Mouse (Mus musculus) layer of hippocampus, adult 18-20 months (tissue): Measurements from ENCODE around the gene Fbxl19. TPM values are rescaled to one million over a fixed set of nuclear protein-coding genes. Genes with fewer than 3 reads are reported as not detected.
A peak's percentile ranks its signal among the peaks of the same experiment; 100 is the strongest.

Source experiments
- DNase-seq, 2 experiments: peaks; one replicate each; pipeline ENCODE4 v3.0.0; 2022; ENCODE audit warnings: low spot score in 2 of 2
- microRNA-seq, 2 experiments: library from miRNA; unstranded; fragments of <30 nt; microRNA quantifications; one replicate each; pipeline ENCODE4 v1.2.0; 2021
- total RNA-seq, 2 experiments: library from RNA; stranded (reverse); gene quantifications; 2 replicates each; pipeline ENCODE4 v1.2.3; 2021

Fbxl19 gene
- total RNA-seq, 2 experiments from 2014 or later = 59.2 to 59.7 TPM

- peak; percentile 86 to 89 for DNase-seq
These were observed 56.2 kb downstream of the Fbxl19 start, which contains the start of gene Hsd3b7 for GRCm38 (mm10) chr7:127800435-127801009. Hsd3b7 (plus strand) TSS chr7:127800604.

GRCm38 (mm10) chr7:127801010-127801621 lies 56.8 kb downstream of the Fbxl19 start:
- DNase-seq = peak in 1 of 2 experiments; percentile 51

- DNase-seq = peak in 1 of 2 experiments; percentile 66
These were observed 58.0 kb downstream of the Fbxl19 start for GRCm38 (mm10) chr7:127802313-127802712.

- no peak for DNase-seq
These were observed 64.5 kb downstream of the Fbxl19 start for GRCm38 (mm10) chr7:127808821-127809220.

GRCm38 (mm10) chr7:127809846-127810245 lies 65.5 kb downstream of the Fbxl19 start:
- DNase-seq = no peak

- DNase-seq = no peak
These were observed 66.3 kb downstream of the Fbxl19 start for GRCm38 (mm10) chr7:127810650-127811049.

GRCm38 (mm10) chr7:127811240-127811639 lies 66.9 kb downstream of the Fbxl19 start:
- no peak for DNase-seq

GRCm38 (mm10) chr7:127812292-127812691 lies 67.9 kb downstream of the Fbxl19 start:
- DNase-seq = no peak

- no peak for DNase-seq
These were observed 69.5 kb downstream of the Fbxl19 start for GRCm38 (mm10) chr7:127813821-127814220.

GRCm38 (mm10) chr7:127814241-127814921 lies 70.0 kb downstream of the Fbxl19 start:
- DNase-seq = peak; percentile 77 to 91

GRCm38 (mm10) chr7:127815116-127815665 lies 70.8 kb downstream of the Fbxl19 start:
- DNase-seq = no peak

- peak; percentile 76 to 81 for DNase-seq
These were observed 71.8 kb downstream of the Fbxl19 start for GRCm38 (mm10) chr7:127815954-127816821.

- no peak for DNase-seq
These were observed 72.7 kb downstream of the Fbxl19 start for GRCm38 (mm10) chr7:127817053-127817452.

GRCm38 (mm10) chr7:127817776-127818175 lies 73.4 kb downstream of the Fbxl19 start:
- no peak for DNase-seq

Small RNAs within 50 kb of the gene (microRNA-seq; reads per million reads assigned to microRNA genes)
- gene Mir762 = 0 reads per million in 2 experiments

Other genes with a start within 250 kb of the Fbxl19 start
- 100 to 1,000 TPM; 103 to 108 TPM for gene Srcap, start 232.6 kb upstream of the Fbxl19 start, total RNA-seq
- gene Gm42715, start 225.0 kb upstream of the Fbxl19 start, total RNA-seq = 1 to 10 TPM; 7.6 to 9.2 TPM
- gene Tmem265, start 183.2 kb upstream of the Fbxl19 start, total RNA-seq = 1 to 10 TPM in 1 of 2 experiments, not detected in 1; 1.6 TPM
- 10 to 100 TPM; 76.7 to 80.5 TPM for gene Phkg2, start 171.2 kb upstream of the Fbxl19 start, total RNA-seq
- gene Ccdc189, start 155.9 kb upstream of the Fbxl19 start, total RNA-seq = 10 to 100 TPM in 1 of 2 experiments, 1 to 10 TPM in 1; 9.5 to 10.4 TPM
- gene Rnf40, start 155.8 kb upstream of the Fbxl19 start, total RNA-seq = 10 to 100 TPM; 67.4 to 67.9 TPM
- gene Zfp629, start 128.7 kb upstream of the Fbxl19 start, total RNA-seq = 10 to 100 TPM; 20.1 to 21.6 TPM
- gene Bcl7c, start 35.6 kb upstream of the Fbxl19 start, total RNA-seq = 10 to 100 TPM; 34.4 to 34.6 TPM
- gene Ctf1, start 31.8 kb upstream of the Fbxl19 start, total RNA-seq = 1 to 10 TPM; 3.5 to 4.6 TPM
- not detected for gene Ctf2, start 12.4 kb upstream of the Fbxl19 start, total RNA-seq
- 10 to 100 TPM; 25.9 to 29.3 TPM for gene Orai3, start 25.3 kb downstream of the Fbxl19 start, total RNA-seq
- 10 to 100 TPM; 35.4 to 44.6 TPM for gene Setd1a, start 32.1 kb downstream of the Fbxl19 start, total RNA-seq
- gene Gm49388, start 41.1 kb downstream of the Fbxl19 start, total RNA-seq = 1 to 10 TPM; 4.1 to 5.2 TPM
- gene Hsd3b7, start 56.1 kb downstream of the Fbxl19 start, total RNA-seq = 1 to 10 TPM; 6.3 to 7.8 TPM
- gene Stx4a, start 79.8 kb downstream of the Fbxl19 start, total RNA-seq = 10 to 100 TPM; 65.6 to 68.6 TPM
- gene Stx1b, start 80.0 kb downstream of the Fbxl19 start, total RNA-seq = 100 to 1,000 TPM; 335 to 338 TPM
- 10 to 100 TPM; 34.6 to 35.9 TPM for gene Zfp646, start 131.7 kb downstream of the Fbxl19 start, total RNA-seq
- 10 to 100 TPM; 20.9 to 25.7 TPM for gene Zfp668, start 132.3 kb downstream of the Fbxl19 start, total RNA-seq
- 1 to 10 TPM; 2.8 to 3.3 TPM for gene Prss53, start 146.4 kb downstream of the Fbxl19 start, total RNA-seq
- gene Gm21974, start 150.9 kb downstream of the Fbxl19 start, total RNA-seq = not detected
- gene Vkorc1, start 151.1 kb downstream of the Fbxl19 start, total RNA-seq = 10 to 100 TPM; 22.9 to 30.8 TPM
- gene Bckdk, start 159.5 kb downstream of the Fbxl19 start, total RNA-seq = 10 to 100 TPM; 41.4 to 42.4 TPM
- 10 to 100 TPM; 29.8 to 30.9 TPM for gene Kat8, start 168.0 kb downstream of the Fbxl19 start, total RNA-seq
- gene Prss8, start 185.6 kb downstream of the Fbxl19 start, total RNA-seq = under 1 TPM; 0.25 to 0.46 TPM
- gene Prss36, start 202.2 kb downstream of the Fbxl19 start, total RNA-seq = 10 to 100 TPM; 10.3 to 10.5 TPM
- 100 to 1,000 TPM; 279 to 285 TPM for gene Fus, start 222.9 kb downstream of the Fbxl19 start, total RNA-seq
- 1 to 10 TPM; 2.1 to 3.2 TPM for gene Pycard, start 249.3 kb downstream of the Fbxl19 start, total RNA-seq